Mouse (Mus musculus) frontal cortex, adult 2 months (tissue): Measurements from ENCODE around the gene Tdrd7. TPM values are rescaled to one million over a fixed set of nuclear protein-coding genes. Genes with fewer than 3 reads are reported as not detected.

Experiments used
- DNase-seq, 2 experiments: peaks; one replicate each; pipeline ENCODE4 v3.0.0; 2022; ENCODE audit warnings: low spot score in 1 of 2; ENCODE audit errors: extremely low spot score in 1 of 2
- polyA plus RNA-seq: library from polyadenylated mRNA; depleted of rRNA; stranded (reverse); fragments of >200 nt; gene quantifications from 2 replicates; pipeline ENCODE4 v1.2.3, GENCODE M21; 2012; rRNA removed

Tdrd7 gene
- polyA plus RNA-seq, 1 experiment = 30.7 TPM

DNA sequence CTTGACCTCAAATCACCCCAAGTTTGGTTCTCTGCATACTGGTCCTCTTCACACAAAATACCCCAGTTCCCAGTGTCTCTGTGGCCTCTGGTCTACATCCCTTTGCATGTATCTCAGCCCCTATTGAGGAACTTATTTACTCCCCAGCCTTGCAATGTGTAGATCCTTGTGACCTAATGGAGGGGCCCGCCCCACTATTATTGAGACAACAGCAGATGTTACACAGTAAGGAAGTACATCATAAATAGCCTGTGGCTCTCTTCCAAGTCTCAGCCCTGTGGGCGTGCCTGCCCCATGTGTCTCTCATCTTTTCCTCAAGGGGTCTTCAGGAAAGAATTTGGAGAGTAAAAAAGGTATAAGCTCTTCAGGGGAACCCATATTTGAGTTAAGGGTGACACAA lies 111.8 kb downstream of the Tdrd7 start:
- DNase-seq = no peak

DNA sequence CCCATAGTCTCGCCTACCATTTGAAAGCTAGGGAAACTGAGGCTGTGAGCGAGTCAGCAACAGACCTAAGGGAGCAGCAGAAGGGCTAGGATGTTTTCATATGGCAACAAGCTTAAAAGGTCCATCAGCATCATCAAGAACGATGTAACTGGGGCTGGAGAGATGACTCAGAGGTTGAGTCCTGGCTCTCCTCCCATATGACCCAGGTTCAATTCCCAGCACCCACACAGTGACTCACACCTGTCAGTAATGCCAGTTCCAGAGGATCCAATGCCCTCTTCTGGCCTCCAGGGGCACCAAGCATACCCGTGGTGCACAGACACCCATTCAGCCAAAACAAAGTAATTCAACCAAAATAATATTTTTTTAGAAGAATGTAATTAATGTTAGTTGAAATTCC lies 115.1 kb downstream of the Tdrd7 start:
- no peak for DNase-seq

DNA sequence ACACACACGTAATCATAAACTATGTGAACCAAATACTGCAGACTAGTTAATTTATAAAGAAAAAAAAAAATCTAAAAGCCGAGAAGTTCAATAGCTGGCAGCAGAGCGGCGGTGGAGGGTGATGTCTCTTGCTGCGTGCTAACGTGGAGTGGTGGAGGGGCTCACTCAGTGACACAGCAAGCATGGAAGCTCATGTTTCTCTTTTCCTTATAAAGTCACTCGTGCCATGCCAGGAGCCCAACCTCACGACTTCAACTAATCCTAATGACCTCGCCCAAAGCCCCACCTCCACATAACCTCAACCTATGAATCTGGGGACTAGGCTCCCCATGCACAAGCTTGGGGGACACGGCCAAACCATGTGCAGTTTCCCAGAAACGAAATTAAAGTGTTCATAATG lies 117.4 kb downstream of the Tdrd7 start:
- DNase-seq = no peak

Other genes with a start within 250 kb of the Tdrd7 start
- gene Aldh1b1, start 166.3 kb upstream of the Tdrd7 start, polyA plus RNA-seq = 7.6 and 8.6 TPM in 2 replicates
- 13.1 and 13.8 TPM in 2 replicates for gene Igfbpl1, start 138.4 kb upstream of the Tdrd7 start, polyA plus RNA-seq
- gene Stra6l, start 116.7 kb upstream of the Tdrd7 start, polyA plus RNA-seq = 0.10 and 0.13 TPM in 2 replicates
- 0.08 and 0.10 TPM in 2 replicates for gene Ccdc180, start 75.0 kb upstream of the Tdrd7 start, polyA plus RNA-seq
- gene Tmod1, start 73.6 kb downstream of the Tdrd7 start, polyA plus RNA-seq = 58.6 and 63.5 TPM in 2 replicates
- gene Ncbp1, start 173.3 kb downstream of the Tdrd7 start, polyA plus RNA-seq = 56.9 and 64.1 TPM in 2 replicates
- gene Tstd2, start 173.4 kb downstream of the Tdrd7 start, polyA plus RNA-seq = 13.6 and 14.9 TPM in 2 replicates
- gene Xpa, start 231.0 kb downstream of the Tdrd7 start, polyA plus RNA-seq = 23.7 and 26.2 TPM in 2 replicates